Mouse (Mus musculus) CD8-positive naive resting alpha-beta T cell, adult 57 days (primary cell): ENCODE measurements around the gene Ptch1. TPM values are rescaled to one million over a fixed set of nuclear protein-coding genes. Genes with fewer than 3 reads are reported as not detected.

Source experiments
- total RNA-seq: library from RNA; stranded (reverse); gene quantifications from one replicate; pipeline ENCODE4 v1.2.4, GENCODE M21; 2023

Gene Ptch1
- 34.8 TPM for total RNA-seq

GRCm38 (mm10) chr13:63573256-63573835 lies at the start of gene Ptch1:
TSS of gene Ptch1 (minus strand) at chr13:63573598.

GRCm38 (mm10) chr13:63496646-63497582 lies 76.5 kb downstream of the Ptch1 start, which contains the start of gene Fancc:
TSS of gene Fancc (minus strand) at chr13:63497278.

Other genes starting within 250 kb of the Ptch1 start
- 18.9 TPM for gene Fancc, start 76.3 kb downstream of the Ptch1 start, total RNA-seq
- gene Ercc6l2, start 241.6 kb upstream of the Ptch1 start, total RNA-seq, result 30.8 TPM